In genomic region chr9:87848882-87849281, GRCm38 (mm10) we compare ENCODE assay signal across 27 mouse cellular contexts.
DNase-seq lines count a peak whose midpoint lies in the region; ATAC-seq and TF ChIP-seq lines count a peak whose summit lies in the region.
"Had no signal": no experiment of that assay in that cellular context is flagged by ENCODE, and none has a peak within 500 bp of the region (broad histone marks: within the 10 kb centered on the region; RNA-seq: fewer than 3 reads in every experiment).

No protein-coding gene starts in this region.

- no peak overlapping the region for H3K4me3 ChIP-seq in gastrocnemius, adult 2 months
- no peak overlapping the region for H3K4me3 ChIP-seq in heart, embryonic 16.5 days (ENCODE audit: low read length)
- no peak overlapping the region for H3K4me3 ChIP-seq in midbrain, embryonic 12.5 days
- no peak overlapping the region for H3K4me3 ChIP-seq in midbrain, embryonic 14.5 days (replicated peaks; ENCODE audit: low read depth, low read length)
- H3K4me3 ChIP-seq in kidney, embryonic 14.5 days (ENCODE audit: low read length): no peak overlapping the region
- H3K4me3 ChIP-seq: heart, adult 2 months; hindbrain, embryonic 13.5 days; left cerebral cortex, adult 2 months; midbrain, embryonic 10.5 days; neural tube, embryonic 15.5 days had no signal

- WGBS in heart, embryonic 16.5 days: 39% methylated on average over 5 of the region's 5 CpGs
- WGBS in midbrain, embryonic 12.5 days: 75% methylated on average over 5 of the region's 5 CpGs
- 69% methylated on average over 5 of the region's 5 CpGs for WGBS in midbrain, embryonic 14.5 days
- WGBS in kidney, embryonic 14.5 days: 80% methylated on average over 5 of the region's 5 CpGs

- no peak overlapping the region for H3K4me2 ChIP-seq in heart, embryonic 16.5 days (ENCODE audit: low read depth, low read length)
- H3K4me2 ChIP-seq in midbrain, embryonic 12.5 days (replicated peaks): no peak overlapping the region
- no peak overlapping the region for H3K4me2 ChIP-seq in midbrain, embryonic 14.5 days (ENCODE audit: low read length)
- no peak overlapping the region for H3K4me2 ChIP-seq in kidney, embryonic 14.5 days (replicated peaks; ENCODE audit: low read depth, low read length)
- H3K4me2 ChIP-seq: hindbrain, embryonic 13.5 days; neural tube, embryonic 15.5 days had no signal

- no peak for TF ChIP-seq CTCF in gastrocnemius, adult 2 months (IDR thresholded peaks at IDR 0.05)

- peak; percentile 73 for ATAC-seq in heart, embryonic 16.5 days (replicated peaks; ENCODE audit: extremely low read depth, insufficient read depth, low FRiP score)
- ATAC-seq in midbrain, embryonic 12.5 days (ENCODE audit: low FRiP score, low read depth): peak; percentile 52; the same call in 1 of the 2 replicates
- no peak for ATAC-seq in midbrain, embryonic 14.5 days (ENCODE audit: low FRiP score, low TSS enrichment)
- ATAC-seq in kidney, embryonic 14.5 days (ENCODE audit: low FRiP score, low TSS enrichment): no peak
- ATAC-seq: inflammation-experienced regulatory T-cells, adult 6 months; Patski had no signal

- H3K27me3 ChIP-seq in heart, embryonic 16.5 days (ENCODE audit: control insufficient read depth, insufficient read depth, low read length): peaks cover 49% of the 10 kb centered on the region
- no peaks in the 10 kb centered on the region for H3K27me3 ChIP-seq in midbrain, embryonic 12.5 days
- no peaks in the 10 kb centered on the region for H3K27me3 ChIP-seq in midbrain, embryonic 14.5 days (ENCODE audit: control insufficient read depth, insufficient read depth, low read length)
- no peaks in the 10 kb centered on the region for H3K27me3 ChIP-seq in kidney, embryonic 14.5 days (ENCODE audit: control insufficient read depth, insufficient read depth, low read length)
- H3K27me3 ChIP-seq: CH12.LX; hindbrain, embryonic 13.5 days; neural tube, embryonic 15.5 days; Patski had no signal

- H3K4me1 ChIP-seq in heart, embryonic 16.5 days (ENCODE audit: control insufficient read depth, insufficient read depth, low read length): peaks cover 9% of the 10 kb centered on the region
- no peaks in the 10 kb centered on the region for H3K4me1 ChIP-seq in midbrain, embryonic 12.5 days
- no peaks in the 10 kb centered on the region for H3K4me1 ChIP-seq in midbrain, embryonic 14.5 days (ENCODE audit: control insufficient read depth, insufficient read depth, low read length)
- no peaks in the 10 kb centered on the region for H3K4me1 ChIP-seq in kidney, embryonic 14.5 days (ENCODE audit: control insufficient read depth, insufficient read depth, low read length)
- H3K4me1 ChIP-seq: hindbrain, embryonic 13.5 days; neural tube, embryonic 15.5 days had no signal

- intact Hi-C loops in gastrocnemius, adult 2 months (cut with DNase I): no loop called here

- peak; percentile 27 for DNase-seq in gastrocnemius, adult 2 months
- DNase-seq in gastrocnemius, postnatal 4 days (ENCODE audit: low spot score in 2 of 2): no peak
- no peak for DNase-seq in heart, adult 18-20 months
- no peak for DNase-seq in midbrain, embryonic 14.5 days
- DNase-seq: adrenal gland, postnatal 36 days; B cell, adult 2 months; cerebellum, adult 11 months; cerebellum, adult 9-11 months; heart, adult 2 months; kidney, adult 18-20 months; kidney, postnatal 10 days; right cerebral cortex, adult 18-20 months; right cerebral cortex, postnatal 4 days; thymus, adult 18-20 months; thymus, postnatal 36 days had no signal

- H3K36me3 ChIP-seq in heart, embryonic 16.5 days (ENCODE audit: control insufficient read depth, insufficient read depth): no peaks in the 10 kb centered on the region
- H3K36me3 ChIP-seq in midbrain, embryonic 12.5 days: no peaks in the 10 kb centered on the region
- no peaks in the 10 kb centered on the region for H3K36me3 ChIP-seq in midbrain, embryonic 14.5 days (ENCODE audit: control insufficient read depth, insufficient read depth, low read length)
- H3K36me3 ChIP-seq in kidney, embryonic 14.5 days (ENCODE audit: control insufficient read depth, insufficient read depth, low read length): no peaks in the 10 kb centered on the region
- H3K36me3 ChIP-seq: G1E; hindbrain, embryonic 13.5 days; midbrain, embryonic 10.5 days; neural tube, embryonic 15.5 days had no signal

- H3K9ac ChIP-seq in heart, embryonic 16.5 days (ENCODE audit: low read length): no peak overlapping the region
- H3K9ac ChIP-seq in midbrain, embryonic 12.5 days (replicated peaks): no peak overlapping the region
- H3K9ac ChIP-seq in midbrain, embryonic 14.5 days (replicated peaks; ENCODE audit: low read length): no peak overlapping the region
- no peak overlapping the region for H3K9ac ChIP-seq in kidney, embryonic 14.5 days (ENCODE audit: low read depth, low read length)
- H3K9ac ChIP-seq: hindbrain, embryonic 13.5 days; neural tube, embryonic 15.5 days had no signal

- no peak overlapping the region for H3K27ac ChIP-seq in gastrocnemius, adult 2 months
- H3K27ac ChIP-seq in heart, embryonic 16.5 days (ENCODE audit: low read length): no peak overlapping the region
- no peak overlapping the region for H3K27ac ChIP-seq in midbrain, embryonic 12.5 days (replicated peaks)
- no peak overlapping the region for H3K27ac ChIP-seq in midbrain, embryonic 14.5 days (replicated peaks; ENCODE audit: low read depth, low read length)
- H3K27ac ChIP-seq in kidney, embryonic 14.5 days (ENCODE audit: low read depth, low read length): no peak overlapping the region
- H3K27ac ChIP-seq: heart, adult 2 months; hindbrain, embryonic 13.5 days; left cerebral cortex, adult 2 months; macrophage; midbrain, embryonic 10.5 days; neural tube, embryonic 15.5 days had no signal

- no peaks in the 10 kb centered on the region for H3K9me3 ChIP-seq in heart, embryonic 16.5 days (replicated peaks; ENCODE audit: control insufficient read depth, low read length)
- no peaks in the 10 kb centered on the region for H3K9me3 ChIP-seq in midbrain, embryonic 12.5 days
- H3K9me3 ChIP-seq in midbrain, embryonic 14.5 days (ENCODE audit: control insufficient read depth, low read length): no peaks in the 10 kb centered on the region
- no peaks in the 10 kb centered on the region for H3K9me3 ChIP-seq in kidney, embryonic 14.5 days (ENCODE audit: control insufficient read depth, low read length)
- H3K9me3 ChIP-seq: hindbrain, embryonic 13.5 days; midbrain, embryonic 10.5 days; neural tube, embryonic 15.5 days had no signal

Comparison
In these comparisons a context has a peak if more than half of its experiments do, and no peak if none do; other contexts are left out.
1. ATAC-seq: peak in heart, embryonic 16.5 days (single experiment) and midbrain, embryonic 12.5 days (single experiment); none in midbrain, embryonic 14.5 days (single experiment) and kidney, embryonic 14.5 days (single experiment).